Mouse (Mus musculus) small intestine, adult 2 months (tissue): ENCODE results near the gene Mta2. TPM values are rescaled to one million over a fixed set of nuclear protein-coding genes. Genes with fewer than 3 reads are reported as not detected.
"Not testable (repeated sequence)": the region's sequence is repeated elsewhere in the genome, so short reads cannot be mapped to it uniquely, and the experiment has no call there.

Source experiments
- H3K27ac ChIP-seq: fragments of 200-500 bp; 2 replicates; pipeline ENCODE4 v1.5.1; 2012; ENCODE audit warnings: low read depth, low read length, control low read depth, inconsistent platforms; ENCODE audit not compliant: insufficient read depth
- H3K27me3 ChIP-seq: fragments of 200-500 bp; 2 replicates; pipeline ENCODE4 v1.6.1; 2012; ENCODE audit warnings: mild to moderate bottlenecking, moderate library complexity, low read length, inconsistent platforms; ENCODE audit not compliant: control insufficient read depth, insufficient read depth
- H3K36me3 ChIP-seq: fragments of 200-500 bp; 2 replicates; pipeline ENCODE4 v1.6.1; 2012; ENCODE audit warnings: mild to moderate bottlenecking, low read length, control low read depth, inconsistent platforms; ENCODE audit not compliant: control insufficient read depth, insufficient read depth
- H3K4me1 ChIP-seq: fragments of 200-500 bp; 2 replicates; pipeline ENCODE4 v1.6.1; 2012; ENCODE audit warnings: low read length, inconsistent platforms, mixed read lengths; ENCODE audit not compliant: control insufficient read depth, insufficient read depth, insufficient read length
- H3K4me3 ChIP-seq: fragments of 200-500 bp; 2 replicates; pipeline ENCODE4 v1.5.1; 2012; ENCODE audit warnings: low read depth, mild to moderate bottlenecking, control low read depth, inconsistent platforms, low read length, moderate library complexity
- CTCF ChIP-seq: fragments of 200-500 bp; IDR thresholded peaks from 2 replicates; pipeline ENCODE4 v1.5.1; 2012; ENCODE audit warnings: low read depth, mild to moderate bottlenecking, control low read depth, inconsistent platforms, low read length, moderate library complexity, mixed read lengths; ENCODE audit not compliant: insufficient replicate concordance, insufficient read length; ENCODE audit errors: extremely low read depth
- POLR2A ChIP-seq: fragments of 200-500 bp; IDR thresholded peaks from 2 replicates; pipeline ENCODE4 v1.6.1; 2012; ENCODE audit warnings: low read depth, mild to moderate bottlenecking, control low read depth, inconsistent platforms, low read length, moderate library complexity
- WGBS: fragments of 180-500 bp; shearing (Covaris S2); methylation state at CpG from one replicate; pipeline ENCODE4 v1.1.7; 2018; 5-methylcytosine and 5-hydroxymethylcytosine counted together
- polyA plus RNA-seq: library from polyadenylated mRNA; depleted of rRNA; stranded (reverse); fragments of >200 nt; gene quantifications from 2 replicates; pipeline ENCODE4 v1.2.3, GENCODE M21; 2012

Mta2 gene
- polyA plus RNA-seq, 1 experiment, result 21.7 TPM

DNA sequence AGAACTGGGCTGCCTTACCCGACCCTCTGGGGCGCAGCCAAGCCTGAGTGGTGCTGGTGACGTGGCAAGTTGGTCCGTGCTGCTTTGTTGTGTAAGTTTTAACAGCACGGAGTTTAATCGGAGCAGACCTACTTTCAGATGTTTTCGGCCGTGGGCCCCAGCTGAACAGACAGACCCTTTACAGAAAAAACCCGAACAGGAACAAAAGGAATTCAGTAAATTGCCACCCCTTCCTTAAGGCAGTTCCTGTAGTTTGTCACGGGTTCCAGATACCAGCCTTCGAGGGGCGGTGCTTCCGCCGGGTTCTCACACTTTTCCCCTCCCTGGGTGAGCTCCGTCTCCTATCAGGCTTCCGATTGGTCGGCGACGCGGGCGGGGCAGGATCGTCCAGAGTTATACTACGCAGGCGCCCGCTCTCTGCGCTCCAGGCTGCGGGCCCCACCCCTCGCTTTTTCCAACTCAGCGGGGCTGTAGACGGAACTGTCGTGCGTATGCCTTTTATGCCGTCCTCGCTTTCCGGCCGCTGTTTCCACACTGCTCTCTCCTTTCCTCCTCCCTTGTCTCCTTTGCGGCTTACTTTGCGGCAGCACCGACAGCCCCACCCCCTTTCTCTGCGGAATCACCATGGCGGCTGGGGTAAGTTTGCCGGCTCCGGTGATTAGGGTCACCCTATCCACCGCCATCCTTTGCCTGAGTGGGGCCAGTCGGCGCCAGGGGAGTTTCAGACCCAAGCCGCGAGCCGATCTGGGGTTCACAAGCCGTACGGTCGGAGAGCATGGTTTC is 25.1 kb downstream of the Mta2 start, which contains the start of gene Eef1g:
Gene Eef1g, plus strand, starts transcription at position 452 of the 783 bp plus-strand sequence.
- Histone ChIP-seq H3K27me3 (no peaks in the 10 kb centered on the region), H3K4me1 (peaks cover 9% of the 10 kb centered on the region), H3K27ac (peak within 1 kb of the TSS; percentile 95), H3K36me3 (peaks cover 56% of the 10 kb centered on the region), H3K4me3 (peak within 1 kb of the TSS; percentile 77)
- under 1% methylated on average over 52 of the region's 52 CpGs for WGBS
- no peak for TF ChIP-seq CTCF
- peak; percentile 42; the same call in 1 of the 2 replicates for TF ChIP-seq POLR2A

DNA sequence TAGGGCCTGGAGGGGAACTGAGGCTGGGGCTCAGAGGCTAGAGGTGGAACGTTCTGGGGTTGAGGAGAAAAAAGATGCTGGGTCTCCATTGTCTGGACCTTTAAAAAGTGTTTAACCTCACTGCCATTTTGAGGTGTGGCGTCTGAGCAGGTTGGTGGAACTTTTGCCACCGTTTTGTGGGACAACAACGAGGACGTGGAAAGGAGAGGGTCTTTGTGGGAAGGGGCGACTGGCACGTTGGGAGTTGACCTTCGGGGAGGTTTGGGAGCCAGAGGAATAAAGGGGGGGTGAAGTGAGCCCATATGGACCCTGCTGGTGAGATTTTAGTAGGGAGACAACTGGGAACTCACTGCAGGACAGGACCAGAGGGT is 25.7 kb downstream of the Mta2 start:
- Histone ChIP-seq H3K4me3 (peak overlapping the region; percentile 77), H3K36me3 (peaks cover 56% of the 10 kb centered on the region), H3K27ac (0 out of 2 replicates have a peak overlapping the region, but pooled peaks have one; percentile 44), H3K27me3 (no peaks in the 10 kb centered on the region), H3K4me1 (peaks cover 9% of the 10 kb centered on the region)
- WGBS, result 1% methylated on average over 8 of the region's 8 CpGs
- TF ChIP-seq CTCF (no peak), POLR2A (no peak)

GRCm38 (mm10) chr19:8967893-8968292 is 26.2 kb downstream of the Mta2 start:
- H3K27me3 ChIP-seq, result no peaks in the 10 kb centered on the region
- under 1% methylated on average over 9 of the region's 9 CpGs for WGBS
- TF ChIP-seq POLR2A (no peak), CTCF (no peak)
- H3K27ac ChIP-seq, result no peak overlapping the region
- peaks cover 56% of the 10 kb centered on the region for H3K36me3 ChIP-seq
- peak overlapping the region; percentile 77 for H3K4me3 ChIP-seq
- H3K4me1 ChIP-seq, result peaks cover 9% of the 10 kb centered on the region

DNA sequence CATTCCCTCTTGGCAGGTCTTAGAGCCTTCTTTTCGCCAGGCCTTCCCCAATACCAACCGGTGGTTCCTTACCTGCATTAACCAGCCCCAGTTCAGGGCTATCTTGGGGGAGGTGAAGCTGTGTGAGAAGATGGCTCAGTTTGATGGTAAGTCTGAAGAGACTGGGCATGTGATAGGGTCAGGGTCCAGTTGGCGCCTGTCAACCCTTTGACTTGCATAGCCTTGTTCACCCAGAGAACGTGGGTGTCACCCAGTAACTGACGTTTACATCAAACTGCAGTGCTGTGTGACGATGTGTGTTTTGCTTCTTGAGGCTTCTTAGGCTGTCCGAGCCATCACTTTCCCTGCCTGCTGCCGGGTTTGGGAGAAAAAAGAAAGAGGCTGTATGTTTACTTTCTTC is 30.8 kb downstream of the Mta2 start:
- WGBS, result 78% methylated on average over 8 of the region's 8 CpGs
- peaks cover 65% of the 10 kb centered on the region for H3K36me3 ChIP-seq
- H3K27me3 ChIP-seq, H3K4me3 ChIP-seq, H3K27ac ChIP-seq, H3K4me1 ChIP-seq: not testable (repeated sequence)

- Histone ChIP-seq H3K4me1 (no peaks in the 10 kb centered on the region), H3K27ac (no peak overlapping the region), H3K4me3 (no peak overlapping the region), H3K27me3 (no peaks in the 10 kb centered on the region), H3K36me3 (peaks cover 72% of the 10 kb centered on the region)
- WGBS, result 78% methylated on average over 1 of the region's 1 CpGs
- TF ChIP-seq POLR2A, result no peak
- TF ChIP-seq CTCF, result no peak
Measured at GRCm38 (mm10) chr19:8974638-8975037, 33.0 kb downstream of the Mta2 start.

DNA sequence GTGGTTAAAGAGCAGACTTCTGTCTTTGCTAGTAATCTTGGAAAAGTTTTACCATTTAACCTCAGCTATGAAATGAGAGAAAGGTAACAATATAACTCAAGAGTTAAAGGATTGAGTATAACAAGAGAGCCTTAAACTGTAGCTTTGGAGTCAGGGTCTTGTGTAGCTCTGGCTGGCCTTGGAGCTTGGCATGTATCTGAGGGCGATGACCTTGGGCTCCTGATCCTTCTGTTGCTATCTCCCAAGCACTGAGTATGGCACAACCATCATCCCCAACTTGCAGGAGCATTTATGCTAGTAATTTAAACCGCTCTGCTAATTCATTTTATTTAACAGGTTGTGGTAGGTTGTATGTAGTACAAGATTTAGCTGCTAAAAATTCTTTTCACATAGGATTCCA is 33.8 kb downstream of the Mta2 start:
- no peaks in the 10 kb centered on the region for H3K4me1 ChIP-seq
- no peaks in the 10 kb centered on the region for H3K27me3 ChIP-seq
- TF ChIP-seq POLR2A, result no peak
- no peak for TF ChIP-seq CTCF
- no peak overlapping the region for H3K4me3 ChIP-seq
- no peak overlapping the region for H3K27ac ChIP-seq
- 87% methylated on average over 2 of the region's 2 CpGs for WGBS
- H3K36me3 ChIP-seq, result peaks cover 64% of the 10 kb centered on the region

DNA sequence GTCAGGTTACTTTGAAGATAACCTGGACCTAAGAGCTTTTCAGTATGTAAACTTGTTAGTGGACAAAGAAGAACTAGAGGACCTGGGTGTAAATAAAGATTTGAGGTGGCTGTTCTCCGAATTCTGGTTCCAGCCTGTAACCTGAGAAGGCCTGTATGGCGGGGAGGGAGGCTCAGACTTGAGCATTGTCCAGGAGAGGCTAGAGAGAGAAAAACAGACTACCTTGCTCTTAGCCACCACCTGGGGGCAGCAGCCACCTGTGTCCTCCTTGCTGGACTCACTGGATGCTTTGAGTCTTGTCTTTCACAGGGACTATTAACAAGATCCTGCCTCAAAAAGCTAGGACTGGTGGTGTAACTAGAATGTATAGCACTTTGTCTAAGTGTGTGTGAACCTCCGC is 34.9 kb downstream of the Mta2 start:
- H3K36me3 ChIP-seq, result peaks cover 54% of the 10 kb centered on the region
- TF ChIP-seq CTCF (peak; percentile 92), POLR2A (no peak)
- H3K27me3 ChIP-seq, result no peaks in the 10 kb centered on the region
- no peak overlapping the region for H3K4me3 ChIP-seq
- WGBS, result 52% methylated on average over 3 of the region's 3 CpGs
- no peak overlapping the region for H3K27ac ChIP-seq
- H3K4me1 ChIP-seq, result no peaks in the 10 kb centered on the region; the same call in 1 of the 2 replicates
